In the genomic region with DNA sequence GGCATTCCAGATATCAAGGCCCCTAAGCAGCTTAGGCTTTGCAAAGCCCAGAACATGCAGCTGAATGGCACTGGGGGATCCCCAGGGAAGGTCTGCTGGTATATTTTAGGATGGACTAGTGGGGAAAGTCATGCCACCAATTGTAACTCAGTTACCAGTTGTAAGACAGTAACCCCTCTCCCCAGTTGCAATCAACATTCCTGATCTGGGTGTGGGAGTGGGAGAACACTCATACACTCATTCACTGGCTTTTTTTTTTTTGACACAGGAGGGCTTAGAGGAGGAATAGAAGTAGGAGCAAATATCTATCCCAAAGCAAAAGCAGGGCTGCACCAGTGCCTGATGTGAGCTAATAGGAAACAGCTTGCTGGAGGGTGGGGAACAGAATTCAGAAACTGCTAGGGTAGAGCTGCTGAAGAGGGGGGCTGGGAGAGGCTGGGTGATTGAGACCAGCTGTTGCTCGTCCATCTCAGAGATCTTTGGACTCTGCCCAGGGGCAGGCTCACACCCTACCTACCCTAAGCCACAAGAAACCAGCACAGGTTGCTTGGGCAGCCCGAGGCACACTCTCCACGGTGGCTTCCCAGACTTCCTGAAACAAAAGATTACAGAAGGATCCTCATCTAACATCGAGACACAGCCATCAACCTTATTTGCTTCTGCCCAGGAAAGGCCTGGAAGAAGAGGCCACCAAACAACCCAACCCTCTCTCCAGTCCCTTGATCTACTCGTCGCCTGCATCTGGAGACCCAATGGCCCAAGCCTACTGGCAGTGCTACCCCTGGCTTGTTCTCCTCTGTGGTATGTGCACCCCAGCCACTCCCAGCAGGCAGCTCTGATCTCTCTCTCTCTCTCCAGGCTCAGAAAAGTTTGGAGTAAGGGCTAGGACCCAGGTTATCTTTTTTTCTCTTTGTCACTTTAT, we compare ENCODE assay signal across 10 mouse cellular contexts. TPM values are rescaled to one million over a fixed set of nuclear protein-coding genes. Genes with fewer than 3 reads are reported as not detected.
DNase-seq lines count a peak whose midpoint lies in the region; ATAC-seq lines count a peak whose summit lies in the region.
"Had no signal": no experiment of that assay in that cellular context is flagged by ENCODE, and none has a peak within 500 bp of the region (broad histone marks: within the 10 kb centered on the region; RNA-seq: fewer than 3 reads in every experiment).

Xpnpep2 (plus strand) TSS at position 332 of the 922 bp plus-strand sequence.

- H3K36me3 ChIP-seq in forebrain, embryonic 14.5 days (ENCODE audit: control insufficient read depth, insufficient read depth, low read length), result no peaks in the 10 kb centered on the region
- H3K36me3 ChIP-seq: heart, embryonic 15.5 days had no signal

- H3K27me3 ChIP-seq in forebrain, embryonic 14.5 days (replicated peaks; ENCODE audit: control insufficient read depth, insufficient read depth, low read length), result no peaks in the 10 kb centered on the region
- H3K27me3 ChIP-seq: heart, embryonic 15.5 days had no signal

- intact Hi-C loops in gastrocnemius, postnatal 14 days (cut with DNase I; ENCODE audit: low total_unique reads), result no loop called here

- WGBS in large intestine, adult 2 months, result 50% methylated on average over 6 of the region's 6 CpGs
- 73% methylated on average over 6 of the region's 6 CpGs for whole genome bisulfite sequencing in forebrain, embryonic 14.5 days

- no peaks in the 10 kb centered on the region for H3K4me1 ChIP-seq in forebrain, embryonic 14.5 days (ENCODE audit: control insufficient read depth, insufficient read depth, low read length)
- H3K4me1 ChIP-seq: heart, embryonic 15.5 days had no signal

- no peak for ATAC-seq in forebrain, embryonic 14.5 days

- H3K9me3 ChIP-seq in forebrain, embryonic 14.5 days (replicated peaks; ENCODE audit: control insufficient read depth, low read length), result no peaks in the 10 kb centered on the region
- H3K9me3 ChIP-seq: heart, embryonic 15.5 days had no signal

- H3K9ac ChIP-seq in forebrain, embryonic 14.5 days (ENCODE audit: low read length), result no peak within 1 kb of the TSS
- H3K9ac ChIP-seq: heart, embryonic 15.5 days had no signal

- H3K27ac ChIP-seq in forebrain, embryonic 14.5 days (ENCODE audit: low read depth, low read length), result no peak within 1 kb of the TSS
- H3K27ac ChIP-seq: heart, embryonic 15.5 days had no signal

- H3K4me3 ChIP-seq in forebrain, embryonic 14.5 days (ENCODE audit: low read depth, low read length), result no peak within 1 kb of the TSS
- H3K4me3 ChIP-seq: erythroblast, embryonic 14.5 days; heart, embryonic 15.5 days had no signal

- no peak within 1 kb of the TSS for H3K4me2 ChIP-seq in forebrain, embryonic 14.5 days (ENCODE audit: low read length)
- H3K4me2 ChIP-seq: heart, embryonic 15.5 days had no signal

- DNase-seq in urinary bladder, postnatal 14 days (ENCODE audit: low spot score), result peak; percentile 5
- DNase-seq in urinary bladder, postnatal 10 days (ENCODE audit: low spot score), result no peak
- peak; percentile 35 for DNase-seq in gastrocnemius, postnatal 14 days
- no peak for DNase-seq in large intestine, adult 2 months (ENCODE audit: low read depth, low spot score)
- DNase-seq in thymus, postnatal 36 days, result no peak
- no peak for DNase-seq in forebrain, embryonic 14.5 days (ENCODE audit: low spot score)
- no peak for DNase-seq in cerebellum, adult 18-20 months
- DNase-seq: layer of hippocampus, postnatal 36 days had no signal

RNA-seq across cellular contexts. Expression of gene Xpnpep2, which starts in this region (rescaled TPM):
- 1 to 10 TPM in 1 of 2 experiments, under 1 TPM in 1; 0.49 to 1.7 TPM for total RNA-seq in gastrocnemius, postnatal 14 days (2021)
- 149 and 213 TPM in 2 replicates for polyA plus RNA-seq in large intestine, adult 2 months (2012; rRNA removed)
- polyA plus RNA-seq in forebrain, embryonic 14.5 days (2014; fragmentation: Nextera tagmentation; extraction: Ambion mirVana), result 0.90 and 1.4 TPM in 2 replicates
- polyA plus RNA-seq: erythroblast, embryonic 14.5 days had no signal

Comparison
In these comparisons a context has a peak if more than half of its experiments do, and no peak if none do; other contexts are left out.
1. RNA of gene Xpnpep2 (polyA plus RNA-seq): 149 to 213 TPM in large intestine, adult 2 months; 0.90 to 1.4 TPM in forebrain, embryonic 14.5 days; every median in the first group is over 10 times any median in the second.
2. DNase-seq: peak in urinary bladder, postnatal 14 days (single experiment) and gastrocnemius, postnatal 14 days (single experiment); none in urinary bladder, postnatal 10 days (single experiment), large intestine, adult 2 months (single experiment), thymus, postnatal 36 days (0 of 2), forebrain, embryonic 14.5 days (single experiment) and cerebellum, adult 18-20 months (0 of 2).